In the genomic region with DNA sequence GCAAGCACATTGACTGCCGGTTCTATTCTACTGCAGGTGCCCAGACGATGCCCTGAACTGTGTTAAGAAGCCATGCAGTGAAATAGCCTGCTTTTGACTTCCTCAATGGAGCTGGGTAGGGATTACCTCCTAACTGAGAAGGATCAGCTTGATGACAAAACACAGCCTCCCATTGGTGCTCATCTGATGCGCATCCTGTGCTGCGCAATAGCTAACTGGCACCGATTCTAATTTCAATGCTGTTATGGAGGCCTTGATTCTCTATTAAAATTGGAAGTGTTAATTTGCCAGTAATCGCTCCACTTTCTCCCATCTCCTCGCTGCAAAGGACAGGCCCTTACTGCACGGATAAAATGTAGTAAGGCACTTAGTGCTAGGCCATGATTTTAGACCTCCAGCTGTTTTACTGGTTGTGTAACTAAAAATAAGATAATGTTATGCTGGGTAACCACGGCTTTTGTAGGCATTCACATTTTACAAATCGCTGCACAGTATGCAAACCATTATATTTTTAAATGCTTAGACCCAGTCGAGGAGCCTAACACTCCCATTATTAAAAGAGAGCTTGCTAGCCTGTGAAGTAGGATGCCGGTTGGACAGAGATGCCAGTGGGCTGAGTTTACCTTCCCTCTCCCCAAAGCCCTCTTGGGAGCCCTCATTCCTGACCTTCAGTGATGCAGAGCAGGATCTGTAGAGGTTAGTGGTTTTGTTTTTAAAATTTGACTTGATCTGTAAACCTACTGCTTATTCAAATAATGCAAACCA, we compare ENCODE assay signal across 1 mouse cellular context.
TF ChIP-seq lines count a peak whose summit lies in the region.

No protein-coding gene starts in this region.

TF ChIP-seq in CH12.LX, 34 proteins besides CTCF, POLR2A, EP300 and RAD21:
- TF ChIP-seq MAFK (IDR thresholded peaks at IDR 0.05; ENCODE audit: insufficient replicate concordance, low read length) (no peak), KAT2A (IDR thresholded peaks at IDR 0.05; ENCODE audit: insufficient replicate concordance, low read length) (no peak), MXI1 (IDR thresholded peaks at IDR 0.05; ENCODE audit: low read depth, low read length) (no peak), SMC3 (IDR thresholded peaks at IDR 0.05; ENCODE audit: low read depth, low read length) (no peak), NRF1 (IDR thresholded peaks at IDR 0.05; ENCODE audit: low read depth, low read length) (no peak), GABPA (IDR thresholded peaks at IDR 0.05; ENCODE audit: insufficient replicate concordance, low read depth, low read length) (no peak)
